Mouse (Mus musculus) mouse embryonic stem cell (cell line): ENCODE measurements around the gene Gprc5d.

Source experiments
- in situ Hi-C, 2 experiments: fragments of 300-500 bp; cut with MboI; formaldehyde crosslinking; loops; 1 replicate in 1 of 2; 3 replicates in 1 of 2; pipeline ENCODE4 v1.14.3; 2019 to 2020; ENCODE audit warnings: low sequenced_read_pairs in 2 of 2, low pct_unique_long_range_greater_than_20kb in 1 of 2, mixed read lengths in 1 of 2; ENCODE audit not compliant: unreplicated experiment in 1 of 2

Gprc5d gene

DNA sequence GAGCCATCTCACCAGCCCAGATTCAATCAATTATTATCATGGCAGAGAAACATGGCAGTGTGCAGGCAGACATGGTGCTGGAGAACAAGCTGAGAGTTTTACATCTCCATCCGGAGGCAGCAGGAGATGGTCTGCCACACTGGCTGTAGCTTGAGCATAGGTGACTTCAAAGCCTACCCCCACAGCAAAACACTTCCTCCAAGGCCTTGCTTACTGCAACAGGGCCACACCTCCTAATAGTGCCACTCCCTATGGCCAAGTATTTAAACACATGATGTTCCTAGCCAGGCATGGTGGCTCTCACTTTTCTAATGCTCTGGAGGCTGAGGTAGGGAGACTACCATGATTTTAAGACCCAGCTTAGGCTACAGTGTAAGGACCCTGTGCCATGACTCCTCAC, 32.4 kb downstream of the Gprc5d start:
- in situ Hi-C loops: loop anchor here in 1 of 2 experiments (5.0 kb wide), 1 partner anchor 62 kb away; no protein-coding TSS in a partner anchor

DNA sequence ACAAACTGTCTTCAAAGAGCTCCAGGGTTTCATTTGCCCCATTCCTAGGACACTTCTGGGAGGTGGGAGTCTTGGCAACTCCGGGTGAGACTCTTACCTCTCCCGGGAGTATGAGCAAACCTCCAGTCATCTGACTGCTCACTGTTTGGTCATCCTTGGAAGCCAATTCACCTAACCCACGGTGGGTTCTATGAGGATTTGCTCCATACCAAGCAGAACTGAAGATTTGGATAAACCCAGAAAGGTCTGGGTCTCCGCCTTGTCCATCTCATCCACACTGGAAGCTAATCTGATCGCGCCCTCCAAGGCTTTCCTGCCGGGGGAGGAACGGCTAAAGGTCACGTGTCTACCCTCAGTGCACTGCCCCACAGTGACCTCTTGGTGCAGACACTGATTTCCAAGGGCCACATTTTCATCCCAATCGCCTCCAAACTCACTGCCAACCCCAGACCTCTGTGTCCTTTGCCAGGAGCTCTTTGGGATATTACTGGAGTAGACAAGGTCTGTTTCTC, 34.0 kb downstream of the Gprc5d start:
- in situ Hi-C loops: no loop called here

DNA sequence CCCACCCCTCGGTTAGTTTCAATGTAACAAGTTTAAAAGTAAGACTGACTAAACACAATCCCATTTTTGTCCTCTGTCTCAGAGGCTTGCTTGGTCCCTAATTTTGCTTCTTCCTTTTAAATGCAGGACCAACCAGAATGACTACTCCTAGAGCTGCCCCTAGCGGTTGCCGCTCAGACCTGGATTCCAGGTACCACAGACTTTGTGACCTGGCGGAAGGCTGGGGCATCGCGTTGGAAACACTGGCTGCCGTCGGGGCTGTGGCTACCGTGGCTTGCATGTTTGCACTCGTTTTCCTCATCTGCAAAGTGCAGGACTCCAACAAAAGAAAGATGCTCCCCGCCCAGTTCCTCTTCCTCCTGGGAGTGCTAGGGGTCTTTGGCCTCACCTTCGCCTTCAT, 39.7 kb downstream of the Gprc5d start:
- in situ Hi-C loops: loop anchor here in 1 of 2 experiments (10.0 kb wide), 1 partner anchor 54 kb away; no protein-coding TSS in a partner anchor

DNA sequence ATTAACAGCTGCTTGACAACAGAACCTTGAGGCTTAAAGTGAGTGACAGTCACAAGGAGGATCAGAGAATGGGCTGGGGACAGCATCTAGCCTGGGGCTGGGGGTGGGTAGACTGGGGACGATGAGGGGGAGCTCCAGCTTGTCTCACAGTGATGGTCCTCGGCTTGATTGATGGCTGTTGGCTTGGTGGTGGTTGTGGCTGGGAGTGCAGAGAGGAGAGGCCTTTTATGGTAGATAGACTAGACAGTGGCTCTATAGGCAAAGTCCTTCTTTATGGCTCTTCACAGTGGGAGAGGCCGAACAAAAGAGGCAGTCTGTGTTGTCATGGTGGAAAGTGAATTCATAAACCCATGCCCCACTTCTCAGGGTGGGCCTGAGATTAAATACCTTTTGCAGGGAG, 41.9 kb downstream of the Gprc5d start:
- in situ Hi-C loops: loop anchor here in 1 of 2 experiments (10.0 kb wide), 1 partner anchor 51 kb away; no protein-coding TSS in a partner anchor

DNA sequence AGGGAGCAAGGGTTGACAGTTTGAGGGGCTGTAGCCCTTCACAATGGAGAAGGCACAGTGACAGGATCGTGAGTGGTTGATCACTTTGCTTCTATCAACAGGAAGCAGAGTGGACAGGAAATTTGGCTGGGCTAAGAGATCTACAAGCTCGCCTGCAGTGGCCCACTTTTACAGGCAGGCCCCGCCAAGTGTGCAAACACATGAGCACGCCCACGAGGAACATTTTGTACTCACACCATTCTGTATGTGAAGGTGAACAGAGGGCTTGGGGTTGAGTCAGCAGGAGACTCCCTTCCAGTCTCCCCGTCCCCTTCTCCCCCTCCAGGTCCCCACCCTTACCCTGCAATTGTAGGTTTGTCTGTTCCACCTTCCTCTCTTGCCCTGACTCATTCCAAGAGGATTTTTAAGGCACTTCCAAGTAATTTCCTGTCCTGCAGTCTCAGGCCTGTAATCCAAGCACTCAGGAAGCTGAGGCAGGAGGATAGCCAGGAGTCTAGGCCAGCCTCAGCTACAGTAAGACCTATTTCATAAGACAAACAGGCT, 43.6 kb downstream of the Gprc5d start:
- in situ Hi-C loops: loop anchor here (5.0 to 10.0 kb wide), 2 partner anchors 37 to 50 kb away; no protein-coding TSS in a partner anchor

DNA sequence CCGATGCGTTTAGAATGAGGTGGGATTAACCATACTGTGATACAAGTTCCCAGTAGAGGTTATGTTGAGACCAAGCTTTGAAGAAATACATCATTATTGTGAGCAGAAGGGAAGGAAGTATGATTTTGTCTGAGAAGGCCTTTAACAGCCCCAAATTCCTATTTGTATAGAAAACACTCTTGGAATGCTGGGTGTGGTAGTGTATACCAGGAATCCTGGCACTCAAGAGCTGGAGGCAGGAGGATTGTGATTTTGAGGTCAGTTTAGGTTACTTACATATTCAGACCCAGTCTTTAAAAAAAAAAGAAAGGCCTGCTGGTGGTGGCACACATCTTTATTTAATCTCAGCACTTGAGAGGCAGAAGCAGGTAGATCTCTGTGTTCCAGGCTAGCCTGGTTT, 47.7 kb downstream of the Gprc5d start:
- in situ Hi-C loops: loop anchor here (5.0 to 10.0 kb wide), 2 partner anchors 33 to 46 kb away; no protein-coding TSS in a partner anchor

DNA sequence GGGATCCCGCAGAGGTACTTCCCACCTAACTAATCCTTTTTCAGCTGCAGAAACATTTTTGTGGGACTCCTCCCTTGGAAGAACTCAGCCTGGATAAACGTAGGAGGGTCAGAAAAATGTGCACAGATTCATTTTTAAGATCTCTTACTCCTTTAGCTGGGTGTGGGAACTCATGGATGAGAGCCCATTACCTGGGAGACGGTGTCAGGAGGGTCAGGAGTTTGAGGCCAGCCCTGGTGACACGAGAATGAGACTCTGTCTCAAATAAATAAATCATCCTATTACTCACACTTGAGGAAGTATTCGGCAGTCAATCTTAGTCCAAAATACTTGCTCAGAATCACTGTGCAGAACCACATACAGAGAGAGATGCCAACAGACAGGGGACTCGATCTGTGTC, 48.2 kb downstream of the Gprc5d start:
- in situ Hi-C loops: loop anchor here (5.0 to 10.0 kb wide), 2 partner anchors 33 to 45 kb away; no protein-coding TSS in a partner anchor

DNA sequence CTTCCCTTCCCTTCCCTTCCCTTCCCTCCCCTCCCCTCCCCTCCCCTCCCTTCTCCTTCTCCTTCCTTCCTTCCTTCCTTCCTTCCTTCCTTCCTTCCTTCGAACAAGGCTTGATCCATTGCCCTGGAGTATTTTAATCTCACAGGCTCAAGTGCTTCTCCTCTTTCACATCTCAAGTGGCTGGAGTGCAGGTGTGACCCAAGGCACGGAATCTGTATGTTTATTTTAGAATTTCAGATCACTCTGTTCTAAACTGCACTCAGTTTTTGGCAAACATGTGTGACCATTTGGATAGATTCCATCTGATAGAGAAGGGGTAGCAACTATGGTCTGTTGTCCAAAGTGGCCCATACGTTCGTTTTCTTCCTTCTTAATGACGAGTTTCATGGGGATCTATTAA, 49.9 kb downstream of the Gprc5d start:
- in situ Hi-C loops: no loop called here

DNA sequence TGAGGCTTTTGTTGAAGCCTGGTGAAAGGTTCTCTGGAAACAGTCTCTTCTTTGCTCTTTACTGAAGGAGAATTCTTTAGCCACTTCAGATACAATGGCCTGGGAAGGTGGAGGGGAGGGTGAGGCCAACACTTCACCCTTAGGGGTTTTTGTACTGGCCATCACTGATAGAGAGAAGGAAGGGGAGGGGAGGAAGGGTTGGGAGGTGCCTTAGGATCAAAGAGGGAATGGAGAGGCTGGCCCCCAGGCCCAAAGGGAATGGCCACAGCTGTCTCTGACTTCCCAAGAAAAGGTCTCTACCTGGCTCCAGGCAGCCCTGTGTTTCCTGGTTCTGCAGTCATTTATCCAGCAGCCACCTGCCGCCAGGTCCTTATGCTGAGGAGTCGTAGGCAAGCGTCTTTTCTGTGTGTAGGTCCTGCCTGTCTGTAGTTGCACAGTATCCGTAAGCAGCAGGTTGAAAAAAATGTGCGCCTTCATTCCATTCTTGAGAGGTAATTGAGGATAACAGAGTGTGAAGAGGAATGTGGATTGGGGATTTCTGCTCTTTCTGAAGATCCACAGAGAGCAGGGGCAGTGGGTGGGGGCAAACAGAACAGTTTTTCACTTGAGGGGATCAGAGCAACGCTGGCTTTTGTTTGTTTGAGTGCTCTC, 51.2 kb downstream of the Gprc5d start:
- in situ Hi-C loops: no loop called here

DNA sequence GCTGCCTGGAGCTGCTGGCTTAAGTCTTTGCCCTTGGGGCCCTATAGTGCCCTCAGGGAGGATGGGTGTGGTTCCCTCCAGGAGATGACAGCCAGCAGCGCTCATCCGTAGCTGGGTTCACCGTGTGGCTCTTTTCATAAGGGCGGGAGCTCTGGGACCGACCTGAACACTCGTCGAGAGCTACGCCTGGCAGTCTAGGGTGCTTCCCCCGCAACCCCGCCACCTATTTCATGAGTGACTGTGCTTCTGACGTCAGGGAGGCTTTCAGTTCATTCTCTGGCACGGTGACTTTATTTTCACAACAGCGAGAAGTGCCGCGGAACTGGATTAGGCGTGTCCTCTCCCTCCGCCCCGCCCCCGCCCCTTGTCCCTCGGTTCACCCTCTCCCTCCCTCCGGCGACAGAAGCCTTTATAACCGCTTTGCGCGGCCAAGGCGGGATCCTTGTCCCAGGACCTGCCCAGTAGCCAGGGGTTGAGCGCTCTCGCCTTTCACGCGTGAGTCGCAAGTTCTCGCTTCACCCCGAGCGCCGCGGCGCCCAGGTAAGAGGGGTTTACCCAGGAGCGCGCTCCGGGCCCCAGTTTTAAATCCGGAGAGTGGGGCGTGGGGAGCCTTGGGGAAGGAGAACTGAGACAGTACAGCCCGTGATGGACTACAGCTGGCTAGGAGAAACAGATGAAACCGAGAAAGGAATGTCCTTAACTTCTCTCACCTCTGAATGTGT, 52.7 kb downstream of the Gprc5d start, which contains the start of gene Gprc5a:
Gene Gprc5a, plus strand, starts transcription at position 416 of the 722 bp plus-strand sequence.
- in situ Hi-C loops: no loop called here

DNA sequence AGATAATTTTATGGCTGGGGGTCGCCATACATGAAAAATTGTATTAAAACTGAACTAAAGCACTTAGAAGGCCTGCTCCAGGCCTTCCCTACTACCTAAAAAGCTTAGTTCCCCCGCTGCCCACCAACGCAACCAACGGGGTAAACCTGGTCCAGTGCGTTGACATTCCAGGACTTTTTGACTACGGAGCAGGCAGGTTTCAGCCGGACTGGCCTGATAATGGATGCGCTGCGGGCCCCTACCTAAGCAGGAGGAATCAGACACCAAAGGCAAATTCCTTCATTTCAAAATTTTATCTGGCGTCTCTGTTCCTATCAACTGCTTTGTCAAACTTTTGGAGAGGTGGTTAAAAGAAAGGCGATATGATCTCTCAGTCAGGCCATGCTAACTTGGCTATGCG, 53.5 kb downstream of the Gprc5d start:
- in situ Hi-C loops: no loop called here

DNA sequence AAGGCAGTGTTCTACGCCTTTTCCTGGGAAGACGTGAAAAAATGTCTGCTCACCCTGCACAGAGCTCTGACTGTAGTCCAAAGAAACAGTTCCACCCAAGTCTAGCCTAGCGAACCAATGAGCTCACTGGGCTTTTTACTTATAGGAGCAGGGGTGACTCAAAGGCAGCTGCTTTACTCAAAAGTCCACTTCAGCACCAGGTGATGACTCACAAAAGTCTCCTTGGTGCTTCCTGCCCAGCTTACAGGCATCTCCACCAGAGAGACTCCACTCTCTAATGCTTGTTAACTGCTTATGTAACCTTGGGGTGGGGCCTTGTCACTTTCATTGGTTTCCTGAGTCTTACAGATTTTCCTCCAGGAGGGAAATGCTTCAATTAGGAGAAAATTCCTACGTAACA, 57.4 kb downstream of the Gprc5d start:
- in situ Hi-C loops: no loop called here
